27 mouse cellular contexts compared by ENCODE assay signal in genomic region chr16:72791181-72791705, GRCm38 (mm10).
DNase-seq lines count a peak whose midpoint lies in the region; ATAC-seq and TF ChIP-seq lines count a peak whose summit lies in the region.
"Had no signal": no experiment of that assay in that cellular context is flagged by ENCODE, and none has a peak within 500 bp of the region (broad histone marks: within the 10 kb centered on the region; RNA-seq: fewer than 3 reads in every experiment).

No protein-coding gene starts in this region.

- H3K27ac ChIP-seq in embryonic facial prominence, embryonic 14.5 days (replicated peaks; ENCODE audit: low read depth, low read length) = no peak overlapping the region
- no peak overlapping the region for H3K27ac ChIP-seq in embryonic facial prominence, embryonic 10.5 days (replicated peaks)
- H3K27ac ChIP-seq in lung, embryonic 14.5 days (ENCODE audit: low read depth) = no peak overlapping the region
- no peak overlapping the region for H3K27ac ChIP-seq in lung, postnatal 0 days (ENCODE audit: low read length)
- H3K27ac ChIP-seq: embryonic facial prominence, embryonic 15.5 days; gastrocnemius, adult 2 months; heart, embryonic 15.5 days; hindbrain, embryonic 10.5 days; hindbrain, embryonic 13.5 days had no signal

- no peak for ATAC-seq in embryonic facial prominence, embryonic 14.5 days (ENCODE audit: low read depth)
- peak; percentile 94 for ATAC-seq in lung, embryonic 14.5 days (ENCODE audit: insufficient read depth)
- ATAC-seq in lung, postnatal 0 days = peak; percentile 35; the same call in 1 of the 2 replicates
- ATAC-seq: activated CD4-positive, CD25-positive, alpha-beta regulatory T cell, adult 4 months; forebrain, embryonic 14.5 days; forebrain, postnatal 0 days; hindbrain, embryonic 16.5 days had no signal

- no peak for TF ChIP-seq EP300 in lung, postnatal 0 days (IDR thresholded peaks at IDR 0.05)

- no peaks in the 10 kb centered on the region for H3K9me3 ChIP-seq in embryonic facial prominence, embryonic 14.5 days (ENCODE audit: control insufficient read depth, low read length)
- H3K9me3 ChIP-seq in embryonic facial prominence, embryonic 10.5 days = no peaks in the 10 kb centered on the region
- H3K9me3 ChIP-seq in lung, embryonic 14.5 days (ENCODE audit: low read depth, low read length) = no peaks in the 10 kb centered on the region
- H3K9me3 ChIP-seq in lung, postnatal 0 days (ENCODE audit: low read length) = no peaks in the 10 kb centered on the region
- H3K9me3 ChIP-seq: embryonic facial prominence, embryonic 15.5 days; heart, embryonic 12.5 days; heart, embryonic 15.5 days; hindbrain, embryonic 10.5 days; hindbrain, embryonic 13.5 days had no signal

- H3K27me3 ChIP-seq in embryonic facial prominence, embryonic 14.5 days (replicated peaks; ENCODE audit: control insufficient read depth, insufficient read depth, low read length) = no peaks in the 10 kb centered on the region
- H3K27me3 ChIP-seq in embryonic facial prominence, embryonic 10.5 days (replicated peaks; ENCODE audit: low read depth, poor library complexity, severe bottlenecking) = no peaks in the 10 kb centered on the region
- no peaks in the 10 kb centered on the region for H3K27me3 ChIP-seq in lung, embryonic 14.5 days (ENCODE audit: insufficient read depth, low read length)
- no peaks in the 10 kb centered on the region for H3K27me3 ChIP-seq in lung, postnatal 0 days (replicated peaks; ENCODE audit: insufficient read depth, low read length)
- H3K27me3 ChIP-seq: embryonic facial prominence, embryonic 15.5 days; heart, embryonic 12.5 days; heart, embryonic 15.5 days; hindbrain, embryonic 13.5 days had no signal

- 66% methylated on average over 9 of the region's 9 CpGs for WGBS in embryonic facial prominence, embryonic 14.5 days
- WGBS in embryonic facial prominence, embryonic 10.5 days = 96% methylated on average over 9 of the region's 9 CpGs
- 42% methylated on average over 9 of the region's 9 CpGs for WGBS in lung, embryonic 14.5 days
- 53% methylated on average over 9 of the region's 9 CpGs for WGBS in lung, postnatal 0 days

- no peak for TF ChIP-seq CTCF in lung, embryonic 14.5 days (IDR thresholded peaks at IDR 0.05; ENCODE audit: low read depth)
- TF ChIP-seq CTCF in lung, postnatal 0 days (IDR thresholded peaks at IDR 0.05) = no peak

- no peak overlapping the region for H3K4me3 ChIP-seq in embryonic facial prominence, embryonic 14.5 days (ENCODE audit: low read depth, low read length)
- H3K4me3 ChIP-seq in embryonic facial prominence, embryonic 10.5 days = no peak overlapping the region
- no peak overlapping the region for H3K4me3 ChIP-seq in lung, embryonic 14.5 days (ENCODE audit: low read depth, low read length)
- H3K4me3 ChIP-seq in lung, postnatal 0 days (ENCODE audit: low read depth, low read length) = no peak overlapping the region
- H3K4me3 ChIP-seq: embryonic facial prominence, embryonic 15.5 days; gastrocnemius, adult 2 months; heart, embryonic 12.5 days; heart, embryonic 15.5 days; hindbrain, embryonic 10.5 days; hindbrain, embryonic 13.5 days had no signal

- no peaks in the 10 kb centered on the region for H3K36me3 ChIP-seq in embryonic facial prominence, embryonic 14.5 days (ENCODE audit: control insufficient read depth, insufficient read depth, low read length)
- peaks cover 3% of the 10 kb centered on the region; the same call in 1 of the 2 replicates for H3K36me3 ChIP-seq in embryonic facial prominence, embryonic 10.5 days (replicated peaks)
- no peaks in the 10 kb centered on the region for H3K36me3 ChIP-seq in lung, embryonic 14.5 days (ENCODE audit: insufficient read depth)
- H3K36me3 ChIP-seq in lung, postnatal 0 days (ENCODE audit: insufficient read depth, low read length) = no peaks in the 10 kb centered on the region
- H3K36me3 ChIP-seq: embryonic facial prominence, embryonic 15.5 days; heart, embryonic 12.5 days; heart, embryonic 15.5 days; hindbrain, embryonic 13.5 days had no signal

- peak; percentile 84 for DNase-seq in embryonic facial prominence, embryonic 14.5 days (ENCODE audit: low spot score)
- DNase-seq in embryonic facial prominence, embryonic 10.5 days (ENCODE audit: low spot score) = no peak
- DNase-seq in lung, embryonic 14.5 days = peak; percentile 95
- DNase-seq in lung, postnatal 14 days = no peak
- peak; percentile 53 for DNase-seq in lung, postnatal 0 days (ENCODE audit: low spot score)
- no peak for DNase-seq in lung, postnatal 4 days
- DNase-seq: adrenal gland, adult 8-10 months; adrenal gland, postnatal 25 days; cerebellum, adult 11-12 months; cerebellum, adult 8-10 months; cerebellum, postnatal 10 days; cerebellum, postnatal 36 days; embryo, embryonic 11 days; forebrain, postnatal 0 days; gastrocnemius, adult 2 months; gastrocnemius, postnatal 14 days; heart, adult 11 months; heart, postnatal 10 days; heart, postnatal 36 days had no signal

- H3K4me2 ChIP-seq in embryonic facial prominence, embryonic 14.5 days (ENCODE audit: low read depth, low read length) = no peak overlapping the region
- no peak overlapping the region for H3K4me2 ChIP-seq in lung, embryonic 14.5 days
- no peak overlapping the region; the same call in 1 of the 2 replicates for H3K4me2 ChIP-seq in lung, postnatal 0 days (replicated peaks; ENCODE audit: low read depth, low read length)
- H3K4me2 ChIP-seq: embryonic facial prominence, embryonic 15.5 days; heart, embryonic 12.5 days; heart, embryonic 15.5 days; hindbrain, embryonic 13.5 days had no signal

- peaks cover 17% of the 10 kb centered on the region for H3K4me1 ChIP-seq in embryonic facial prominence, embryonic 14.5 days (ENCODE audit: control insufficient read depth, insufficient read depth, low read length)
- peaks cover 39% of the 10 kb centered on the region for H3K4me1 ChIP-seq in embryonic facial prominence, embryonic 10.5 days
- H3K4me1 ChIP-seq in lung, embryonic 14.5 days (ENCODE audit: insufficient read depth) = peaks cover 2% of the 10 kb centered on the region; the same call in 1 of the 2 replicates
- no peaks in the 10 kb centered on the region for H3K4me1 ChIP-seq in lung, postnatal 0 days (ENCODE audit: insufficient read depth, low read depth, low read length)
- H3K4me1 ChIP-seq: heart, embryonic 15.5 days had no signal

- no peak overlapping the region for H3K9ac ChIP-seq in embryonic facial prominence, embryonic 14.5 days (ENCODE audit: low read depth, low read length)
- H3K9ac ChIP-seq in lung, embryonic 14.5 days = no peak overlapping the region
- no peak overlapping the region for H3K9ac ChIP-seq in lung, postnatal 0 days (replicated peaks; ENCODE audit: low read depth)
- H3K9ac ChIP-seq: embryonic facial prominence, embryonic 15.5 days; forebrain, postnatal 0 days; heart, embryonic 12.5 days; heart, embryonic 15.5 days; hindbrain, embryonic 13.5 days had no signal

Comparison
In these comparisons a context has a peak if more than half of its experiments do, and no peak if none do; other contexts are left out.
1. DNase-seq: peak in embryonic facial prominence, embryonic 14.5 days (single experiment), lung, embryonic 14.5 days (single experiment) and lung, postnatal 0 days (single experiment); none in embryonic facial prominence, embryonic 10.5 days (single experiment), lung, postnatal 14 days (single experiment) and lung, postnatal 4 days (0 of 2).